Mouse (Mus musculus) liver, embryonic 11.5 days (tissue): ENCODE measurements around the gene Ak7. TPM values are rescaled to one million over a fixed set of nuclear protein-coding genes. Genes with fewer than 3 reads are reported as not detected.

Experiments used
- ATAC-seq: fragments of 200-750 bp; cut with Nextera tagmentation; replicated peaks from 2 replicates; pipeline ENCODE4 v1.8.0; 2017; ENCODE audit warnings: moderate number of reproducible peaks, mild to moderate bottlenecking, moderate TSS enrichment, moderate library complexity; ENCODE audit not compliant: low FRiP score
- DNase-seq: peaks from one replicate; pipeline ENCODE4 v3.0.0-alpha.2; 2017; ENCODE audit warnings: low spot score
- H3K27ac ChIP-seq: fragments of 300-500 bp; sonication (generic); 2 replicates; pipeline ENCODE4 v1.5.1; 2014; ENCODE audit warnings: mild to moderate bottlenecking, low read depth, low read length, control low read depth
- H3K27me3 ChIP-seq: fragments of 300-500 bp; sonication (generic); replicated peaks from 2 replicates; pipeline ENCODE4 v1.6.1; 2014; ENCODE audit warnings: low read length, mixed read lengths; ENCODE audit not compliant: control insufficient read depth, insufficient read depth
- H3K36me3 ChIP-seq: fragments of 300-500 bp; sonication (generic); 2 replicates; pipeline ENCODE4 v1.6.1; 2014; ENCODE audit warnings: mild to moderate bottlenecking, low read length, moderate library complexity, mixed read lengths; ENCODE audit not compliant: control insufficient read depth, insufficient read depth
- H3K4me1 ChIP-seq: fragments of 300-500 bp; sonication (generic); replicated peaks from 2 replicates; pipeline ENCODE4 v1.6.1; 2014; ENCODE audit warnings: low read length, mixed read lengths; ENCODE audit not compliant: control insufficient read depth, insufficient read depth
- H3K4me2 ChIP-seq: fragments of 300-500 bp; sonication (generic); 2 replicates; pipeline ENCODE4 v1.6.1; 2014; ENCODE audit warnings: mild to moderate bottlenecking, control low read depth, moderate library complexity
- H3K4me3 ChIP-seq: fragments of 300-500 bp; sonication (generic); 2 replicates; pipeline ENCODE4 v1.5.1; 2014; ENCODE audit warnings: low read depth, low read length, control low read depth
- H3K9ac ChIP-seq: fragments of 300-500 bp; sonication (generic); 2 replicates; pipeline ENCODE4 v1.6.1; 2014; ENCODE audit warnings: low read depth, low read length, control low read depth
- H3K9me3 ChIP-seq: fragments of 300-500 bp; sonication (generic); 2 replicates; pipeline ENCODE4 v1.6.1; 2016; ENCODE audit warnings: low read length, inconsistent platforms, mixed read lengths; ENCODE audit not compliant: control insufficient read depth
- WGBS: fragments of 180-500 bp; shearing (Covaris S2); extraction: QIAGEN DNeasy Blood & Tissue Kit; methylation state at CpG from one replicate; pipeline ENCODE4 v1.1.7; 2014; 5-methylcytosine and 5-hydroxymethylcytosine counted together
- polyA plus RNA-seq: library from polyadenylated mRNA; unstranded; fragments of >200 nt; fragmentation: Nextera tagmentation; extraction: Ambion mirVana; gene quantifications from 2 replicates; pipeline ENCODE4 v1.2.1, GENCODE M21; 2014

Gene Ak7
- polyA plus RNA-seq, 1 experiment from 2014 or later: 0.10 TPM

GRCm38 (mm10) chr12:105759849-105760478, 54.2 kb downstream of the Ak7 start:
- Histone ChIP-seq H3K4me1 (peaks cover 35% of the 10 kb centered on the region), H3K27ac (peak overlapping the region; percentile 80), H3K9me3 (no peaks in the 10 kb centered on the region; the same call in 1 of the 2 replicates), H3K9ac (no peak overlapping the region), H3K27me3 (0 out of 2 replicates have a peak, but pooled peaks cover 2% of the 10 kb centered on the region), H3K4me2 (peak overlapping the region; percentile 19; the same call in 1 of the 2 replicates), H3K4me3 (no peak overlapping the region), H3K36me3 (no peaks in the 10 kb centered on the region)
- ATAC-seq (peak; percentile 86), DNase-seq (peak; percentile 66)
- WGBS: 24% methylated on average over 10 of the region's 10 CpGs

GRCm38 (mm10) chr12:105761171-105761570, 55.4 kb downstream of the Ak7 start:
- H3K9me3 ChIP-seq: no peaks in the 10 kb centered on the region; the same call in 1 of the 2 replicates
- 79% methylated on average over 11 of the region's 11 CpGs for whole genome bisulfite sequencing
- no peak overlapping the region for H3K4me3 ChIP-seq
- H3K9ac ChIP-seq: no peak overlapping the region
- no peaks in the 10 kb centered on the region for H3K36me3 ChIP-seq
- H3K27ac ChIP-seq: no peak overlapping the region
- 0 out of 2 replicates have a peak, but pooled peaks cover 2% of the 10 kb centered on the region for H3K27me3 ChIP-seq
- H3K4me2 ChIP-seq: no peak overlapping the region
- no peak for ATAC-seq
- peaks cover 35% of the 10 kb centered on the region for H3K4me1 ChIP-seq
- DNase-seq: no peak

GRCm38 (mm10) chr12:105761629-105762028, 55.9 kb downstream of the Ak7 start:
- no peak for DNase-seq
- ATAC-seq: no peak
- Histone ChIP-seq H3K9me3 (no peaks in the 10 kb centered on the region), H3K27ac (no peak overlapping the region), H3K4me2 (no peak overlapping the region), H3K27me3 (0 out of 2 replicates have a peak, but pooled peaks cover 2% of the 10 kb centered on the region), H3K9ac (no peak overlapping the region), H3K4me3 (no peak overlapping the region), H3K4me1 (peaks cover 35% of the 10 kb centered on the region), H3K36me3 (no peaks in the 10 kb centered on the region)
- WGBS: 79% methylated on average over 3 of the region's 3 CpGs

- no peak overlapping the region for H3K4me2 ChIP-seq
- no peak for ATAC-seq
- H3K4me1 ChIP-seq: no peaks in the 10 kb centered on the region
- no peaks in the 10 kb centered on the region for H3K9me3 ChIP-seq
- H3K27ac ChIP-seq: no peak overlapping the region
- H3K36me3 ChIP-seq: no peaks in the 10 kb centered on the region
- no peak for DNase-seq
- H3K4me3 ChIP-seq: no peak overlapping the region
- no peak overlapping the region for H3K9ac ChIP-seq
- WGBS: 56% methylated on average over 10 of the region's 10 CpGs
- H3K27me3 ChIP-seq: no peaks in the 10 kb centered on the region
Observed at GRCm38 (mm10) chr12:105769700-105770099, 63.9 kb downstream of the Ak7 start.

GRCm38 (mm10) chr12:105774871-105775270, 69.1 kb downstream of the Ak7 start:
- DNase-seq (no peak), ATAC-seq (no peak)
- WGBS: 86% methylated on average over 7 of the region's 7 CpGs
- Histone ChIP-seq H3K36me3 (no peaks in the 10 kb centered on the region), H3K9ac (no peak overlapping the region), H3K27ac (no peak overlapping the region), H3K4me1 (no peaks in the 10 kb centered on the region), H3K27me3 (no peaks in the 10 kb centered on the region), H3K4me3 (no peak overlapping the region), H3K9me3 (no peaks in the 10 kb centered on the region), H3K4me2 (no peak overlapping the region)

GRCm38 (mm10) chr12:105777651-105778050, 71.9 kb downstream of the Ak7 start:
- Histone ChIP-seq H3K9ac (no peak overlapping the region), H3K4me3 (no peak overlapping the region)
- no peak for ATAC-seq

GRCm38 (mm10) chr12:105784196-105784999, 78.6 kb downstream of the Ak7 start, which contains the start of gene Papola:
Gene Papola (plus strand): TSS chr12:105784694.
- H3K4me1 ChIP-seq: peaks cover 19% of the 10 kb centered on the region
- under 1% methylated on average over 65 of the region's 85 CpGs for WGBS
- H3K4me3 ChIP-seq: peak within 1 kb of the TSS; percentile 87
- DNase-seq: peak; percentile 91
- H3K27me3 ChIP-seq: no peaks in the 10 kb centered on the region
- peak within 1 kb of the TSS; percentile 94 for H3K9ac ChIP-seq
- peaks cover 2% of the 10 kb centered on the region; the same call in 1 of the 2 replicates for H3K36me3 ChIP-seq
- ATAC-seq: peak; percentile 91
- H3K27ac ChIP-seq: peak within 1 kb of the TSS; percentile 90
- H3K4me2 ChIP-seq: peak within 1 kb of the TSS; percentile 98
- H3K9me3 ChIP-seq: no peaks in the 10 kb centered on the region

More at GRCm38 (mm10) chr12:105777651-105778050, 71.9 kb downstream of the Ak7 start:
- DNase-seq: no peak
- Histone ChIP-seq H3K9me3 (no peaks in the 10 kb centered on the region), H3K27me3 (no peaks in the 10 kb centered on the region), H3K36me3 (no peaks in the 10 kb centered on the region), H3K4me1 (no peaks in the 10 kb centered on the region), H3K27ac (no peak overlapping the region), H3K4me2 (no peak overlapping the region)
- 65% methylated on average over 4 of the region's 4 CpGs for WGBS

- ATAC-seq: peak; percentile 68
- peak overlapping the region; percentile 98 for H3K4me2 ChIP-seq
- H3K4me1 ChIP-seq: peaks cover 24% of the 10 kb centered on the region
- no peak for DNase-seq
- H3K4me3 ChIP-seq: peak overlapping the region; percentile 87
- WGBS: 1% methylated on average over 53 of the region's 53 CpGs
- H3K27ac ChIP-seq: peak overlapping the region; percentile 90
- H3K27me3 ChIP-seq: no peaks in the 10 kb centered on the region
- no peaks in the 10 kb centered on the region for H3K9me3 ChIP-seq
- peak overlapping the region; percentile 94 for H3K9ac ChIP-seq
- peaks cover 2% of the 10 kb centered on the region; the same call in 1 of the 2 replicates for H3K36me3 ChIP-seq
Observed at GRCm38 (mm10) chr12:105785000-105785774, 79.4 kb downstream of the Ak7 start.
